Mouse (Mus musculus) embryonic facial prominence, embryonic 13.5 days (tissue): ENCODE measurements around the gene Mmadhc. TPM values are rescaled to one million over a fixed set of nuclear protein-coding genes. Genes with fewer than 3 reads are reported as not detected.
A peak's percentile ranks its signal among the peaks of the same experiment; 100 is the strongest.

Source experiments
- ATAC-seq: fragments of 200-750 bp; cut with Nextera tagmentation; 2 replicates; pipeline ENCODE4 v1.8.0; 2017; ENCODE audit warnings: low read depth; ENCODE audit not compliant: insufficient number of reproducible peaks, insufficient read depth, low FRiP score, low TSS enrichment
- H3K27ac ChIP-seq: fragments of 300-500 bp; sonication (generic); 2 replicates; pipeline ENCODE4 v1.5.1; 2015; ENCODE audit warnings: moderate library complexity, mild to moderate bottlenecking, inconsistent platforms
- H3K27me3 ChIP-seq: fragments of 300-500 bp; sonication (generic); 2 replicates; pipeline ENCODE4 v1.6.1; 2015; ENCODE audit warnings: mild to moderate bottlenecking, inconsistent platforms
- H3K36me3 ChIP-seq: fragments of 300-500 bp; sonication (generic); 2 replicates; pipeline ENCODE4 v1.6.1; 2015; ENCODE audit warnings: mild to moderate bottlenecking, inconsistent platforms
- H3K4me1 ChIP-seq: fragments of 300-500 bp; sonication (generic); 2 replicates; pipeline ENCODE4 v1.6.1; 2015; ENCODE audit warnings: inconsistent platforms
- H3K4me2 ChIP-seq: fragments of 300-500 bp; sonication (generic); 2 replicates; pipeline ENCODE4 v1.6.1; 2015; ENCODE audit warnings: moderate library complexity, mild to moderate bottlenecking, inconsistent platforms
- H3K4me3 ChIP-seq: fragments of 300-500 bp; sonication (generic); 2 replicates; pipeline ENCODE4 v1.5.1; 2015; ENCODE audit warnings: mild to moderate bottlenecking, inconsistent platforms
- H3K9ac ChIP-seq: fragments of 300-500 bp; sonication (generic); 2 replicates; pipeline ENCODE4 v1.6.1; 2015; ENCODE audit warnings: mild to moderate bottlenecking, inconsistent platforms
- H3K9me3 ChIP-seq: fragments of 300-500 bp; sonication (generic); 2 replicates; pipeline ENCODE4 v1.6.1; 2016; ENCODE audit warnings: inconsistent platforms
- WGBS: fragments of 180-500 bp; shearing (Covaris S2); methylation state at CpG from one replicate; pipeline ENCODE4 v1.1.7; 2015; ENCODE audit warnings: mixed read lengths; 5-methylcytosine and 5-hydroxymethylcytosine counted together
- polyA plus RNA-seq: library from polyadenylated mRNA; unstranded; fragments of >200 nt; fragmentation: Nextera tagmentation; extraction: Ambion mirVana; gene quantifications from 2 replicates; pipeline ENCODE4 v1.2.1, GENCODE M21; 2015

Gene Mmadhc
- polyA plus RNA-seq = 163 and 164 TPM in 2 replicates

DNA sequence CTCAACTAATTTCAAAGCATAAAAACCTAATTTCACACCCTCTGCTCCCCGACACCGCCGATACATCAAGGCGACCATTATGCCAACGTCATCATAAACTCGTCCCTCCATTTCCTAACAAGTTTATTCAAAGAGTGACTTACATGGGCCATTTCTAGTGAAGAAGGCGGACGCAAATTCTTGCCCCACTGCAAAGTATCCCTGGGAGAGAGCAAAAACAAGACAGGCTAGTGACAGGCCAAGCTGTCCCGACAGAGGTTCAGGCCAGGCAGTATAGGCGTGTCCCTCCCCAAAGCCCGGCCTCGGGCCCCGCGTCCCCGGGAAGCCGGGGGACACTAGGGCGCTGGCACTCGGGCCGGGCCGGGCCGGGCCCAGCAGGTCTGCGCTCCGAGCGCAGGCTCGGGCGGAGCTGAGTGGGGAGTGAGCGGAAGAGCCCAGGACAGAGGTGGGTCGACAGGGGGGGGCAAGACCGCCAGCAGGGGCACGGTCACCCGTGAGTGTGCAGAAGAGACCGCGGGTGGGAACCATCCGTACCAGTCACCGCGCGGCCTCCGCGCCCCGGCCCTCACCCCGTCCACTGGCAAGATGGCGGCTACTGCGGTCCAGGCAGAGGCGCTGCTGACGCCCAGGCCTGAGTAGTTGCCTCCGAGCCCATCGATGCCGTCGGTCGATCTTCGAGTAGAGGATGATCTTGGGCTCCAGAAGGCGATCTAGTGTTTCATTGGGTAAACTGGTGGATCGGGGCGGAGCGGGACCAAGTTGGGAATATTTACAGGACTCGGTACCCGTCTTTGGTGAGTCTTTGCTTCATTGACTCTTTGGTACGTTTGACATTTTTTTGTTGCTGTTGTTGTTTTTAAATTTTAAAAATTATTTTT, at the start of gene Mmadhc:
Gene Mmadhc (minus strand): TSS at position 693 of the 878 bp plus-strand sequence.
- peak within 1 kb of the TSS; percentile 95 for H3K9ac ChIP-seq
- H3K4me2 ChIP-seq = peak within 1 kb of the TSS; percentile 85
- no peaks in the 10 kb centered on the region for H3K9me3 ChIP-seq
- peaks cover 1% of the 10 kb centered on the region for H3K36me3 ChIP-seq
- no peaks in the 10 kb centered on the region for H3K27me3 ChIP-seq
- H3K27ac ChIP-seq = peak within 1 kb of the TSS; percentile 92
- peaks cover 20% of the 10 kb centered on the region for H3K4me1 ChIP-seq
- peak; percentile 94 for ATAC-seq
- peak within 1 kb of the TSS; percentile 86 for H3K4me3 ChIP-seq
- under 1% methylated on average over 58 of the region's 58 CpGs for WGBS

DNA sequence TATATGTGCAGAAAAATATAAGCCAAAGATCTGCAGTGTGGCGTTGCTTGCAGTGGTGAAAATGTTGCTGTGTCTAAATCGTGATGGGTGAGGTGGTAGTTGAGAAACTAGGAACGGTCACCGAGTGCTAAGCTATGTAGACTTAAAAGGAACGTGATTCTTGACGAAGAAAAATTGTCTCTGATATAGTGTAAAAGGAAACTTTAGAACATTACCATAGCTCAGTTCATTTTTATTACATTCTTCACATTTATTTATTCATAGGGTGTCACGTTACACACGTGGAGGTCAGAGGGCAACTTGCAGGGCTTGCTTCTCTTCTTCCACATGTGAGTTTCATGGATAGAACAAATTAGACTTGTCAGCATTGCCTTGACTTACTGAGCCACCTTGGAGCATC, 47.0 kb upstream of the Mmadhc start:
- Histone ChIP-seq H3K4me3 (no peak overlapping the region), H3K9me3 (no peaks in the 10 kb centered on the region), H3K9ac (no peak overlapping the region), H3K4me2 (no peak overlapping the region), H3K4me1 (peaks cover 7% of the 10 kb centered on the region), H3K27ac (no peak overlapping the region), H3K36me3 (no peaks in the 10 kb centered on the region), H3K27me3 (no peaks in the 10 kb centered on the region)
- 62% methylated on average over 8 of the region's 8 CpGs for WGBS
- ATAC-seq = no peak

DNA sequence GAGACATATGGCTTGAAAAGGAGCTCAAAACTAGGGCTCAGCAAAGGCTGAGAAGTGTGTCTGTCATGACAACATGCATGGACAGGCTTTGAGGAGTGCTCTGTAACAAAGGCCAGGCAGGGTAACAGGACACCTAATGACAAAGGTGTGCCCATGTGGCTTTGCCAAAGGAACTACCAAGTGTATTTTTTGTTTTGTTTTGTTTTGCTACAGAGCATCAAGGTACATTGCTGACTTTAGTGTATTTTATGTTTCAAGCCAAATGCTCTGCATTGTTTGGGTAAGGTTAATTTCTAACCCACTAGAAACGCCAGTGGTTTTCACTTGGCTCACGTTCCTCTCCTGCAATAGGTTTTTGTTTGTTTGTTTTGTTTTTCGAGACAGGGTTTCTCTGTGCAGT, 42.5 kb upstream of the Mmadhc start:
- Histone ChIP-seq H3K4me1 (no peaks in the 10 kb centered on the region), H3K9me3 (no peaks in the 10 kb centered on the region), H3K4me2 (no peak overlapping the region), H3K9ac (no peak overlapping the region), H3K36me3 (no peaks in the 10 kb centered on the region), H3K27me3 (no peaks in the 10 kb centered on the region), H3K27ac (no peak overlapping the region), H3K4me3 (no peak overlapping the region)
- ATAC-seq = no peak
- WGBS = 75% methylated on average over 3 of the region's 3 CpGs

DNA sequence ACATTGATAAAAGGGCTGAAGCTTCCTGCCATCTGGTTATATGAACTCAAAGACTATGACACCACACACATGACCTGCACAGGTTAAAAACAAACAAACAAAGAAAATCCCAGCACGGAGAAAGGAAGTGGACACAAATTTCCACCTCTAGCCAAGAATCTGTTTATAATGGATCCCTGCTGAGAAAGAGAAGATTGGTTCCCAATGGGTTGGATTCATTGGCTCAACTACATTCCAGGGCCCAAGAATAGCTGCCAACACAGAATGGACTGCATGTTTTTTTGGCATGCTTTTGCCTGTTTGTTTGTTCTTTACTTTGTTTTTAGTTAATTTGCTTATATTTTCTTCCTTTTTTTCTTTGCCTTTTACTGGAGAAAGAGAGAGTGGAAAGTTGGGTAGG, 41.0 kb upstream of the Mmadhc start:
- H3K27me3 ChIP-seq = no peaks in the 10 kb centered on the region
- no peak for ATAC-seq
- H3K27ac ChIP-seq = no peak overlapping the region
- 36% methylated on average over 1 of the region's 1 CpGs for WGBS
- no peaks in the 10 kb centered on the region for H3K4me1 ChIP-seq
- no peaks in the 10 kb centered on the region for H3K36me3 ChIP-seq
- H3K9ac ChIP-seq = no peak overlapping the region
- H3K9me3 ChIP-seq = no peaks in the 10 kb centered on the region
- no peak overlapping the region for H3K4me2 ChIP-seq
- no peak overlapping the region for H3K4me3 ChIP-seq

DNA sequence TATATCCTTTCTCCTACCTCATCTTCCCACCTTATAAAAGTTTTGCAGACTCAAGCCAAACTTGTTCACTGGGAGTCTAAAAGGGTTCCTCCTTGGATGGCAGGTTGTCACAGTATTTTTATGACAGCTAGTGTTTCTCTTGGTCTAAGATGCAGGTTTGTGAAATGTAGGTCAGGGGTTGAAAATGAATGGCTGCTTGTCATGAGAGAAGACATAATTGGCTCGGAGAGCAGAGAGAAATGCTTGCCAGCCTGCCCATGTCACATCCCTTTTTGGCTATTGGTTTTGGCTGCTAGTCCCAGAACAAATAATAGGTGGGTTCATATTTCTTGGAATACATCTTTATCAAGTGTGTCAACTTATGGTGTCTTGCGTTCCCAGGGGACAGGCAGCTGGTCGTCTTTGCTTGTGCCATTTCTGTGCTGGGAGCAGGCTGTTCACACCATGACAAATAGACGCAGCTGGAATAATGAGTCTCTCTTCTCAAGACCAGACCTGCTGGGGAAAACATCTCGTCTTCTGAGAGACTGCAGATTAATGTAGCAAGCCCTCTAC, 35.2 kb upstream of the Mmadhc start:
- 42% methylated on average over 5 of the region's 5 CpGs for WGBS
- H3K27me3 ChIP-seq = no peaks in the 10 kb centered on the region
- no peak overlapping the region for H3K4me2 ChIP-seq
- no peak overlapping the region for H3K4me3 ChIP-seq
- no peaks in the 10 kb centered on the region for H3K4me1 ChIP-seq
- H3K27ac ChIP-seq = no peak overlapping the region
- no peak overlapping the region for H3K9ac ChIP-seq
- H3K9me3 ChIP-seq = no peaks in the 10 kb centered on the region
- no peak for ATAC-seq
- H3K36me3 ChIP-seq = no peaks in the 10 kb centered on the region

GRCm38 (mm10) chr2:50328181-50328580, 31.6 kb upstream of the Mmadhc start:
- Histone ChIP-seq H3K27ac (no peak overlapping the region), H3K4me2 (no peak overlapping the region), H3K4me1 (no peaks in the 10 kb centered on the region), H3K36me3 (no peaks in the 10 kb centered on the region), H3K27me3 (no peaks in the 10 kb centered on the region), H3K9ac (no peak overlapping the region), H3K9me3 (no peaks in the 10 kb centered on the region), H3K4me3 (no peak overlapping the region)
- ATAC-seq = no peak
- WGBS = 29% methylated on average over 4 of the region's 4 CpGs

GRCm38 (mm10) chr2:50324799-50325198, 28.2 kb upstream of the Mmadhc start:
- H3K9me3 ChIP-seq = no peaks in the 10 kb centered on the region
- no peak for ATAC-seq
- H3K27ac ChIP-seq = no peak overlapping the region
- no peaks in the 10 kb centered on the region for H3K36me3 ChIP-seq
- H3K4me3 ChIP-seq = no peak overlapping the region
- H3K4me2 ChIP-seq = no peak overlapping the region
- H3K27me3 ChIP-seq = no peaks in the 10 kb centered on the region
- H3K4me1 ChIP-seq = no peaks in the 10 kb centered on the region
- no peak overlapping the region for H3K9ac ChIP-seq
- 84% methylated on average over 7 of the region's 7 CpGs for WGBS

- H3K9me3 ChIP-seq = no peaks in the 10 kb centered on the region
- peaks cover 3% of the 10 kb centered on the region for H3K4me1 ChIP-seq
- no peak overlapping the region for H3K9ac ChIP-seq
- H3K4me2 ChIP-seq = 0 out of 2 replicates have a peak overlapping the region, but pooled peaks have one; percentile 12
- ATAC-seq = no peak
- H3K27me3 ChIP-seq = no peaks in the 10 kb centered on the region
- WGBS = 35% methylated on average over 9 of the region's 9 CpGs
- no peaks in the 10 kb centered on the region for H3K36me3 ChIP-seq
- no peak overlapping the region for H3K4me3 ChIP-seq
- no peak overlapping the region for H3K27ac ChIP-seq
Measured at GRCm38 (mm10) chr2:50306663-50307320, 10.2 kb upstream of the Mmadhc start.

- no peaks in the 10 kb centered on the region for H3K9me3 ChIP-seq
- H3K27ac ChIP-seq = no peak overlapping the region
- H3K4me1 ChIP-seq = peaks cover 3% of the 10 kb centered on the region
- no peak for ATAC-seq
- no peak overlapping the region for H3K4me2 ChIP-seq
- H3K27me3 ChIP-seq = no peaks in the 10 kb centered on the region
- H3K4me3 ChIP-seq = no peak overlapping the region
- no peak overlapping the region for H3K9ac ChIP-seq
- 79% methylated on average over 1 of the region's 1 CpGs for WGBS
- H3K36me3 ChIP-seq = no peaks in the 10 kb centered on the region
Measured at GRCm38 (mm10) chr2:50304824-50305577, 8.4 kb upstream of the Mmadhc start.

GRCm38 (mm10) chr2:50296987-50297350, 368 bp upstream of the Mmadhc start:
- H3K27ac ChIP-seq = no peak overlapping the region
- no peak for ATAC-seq
- no peaks in the 10 kb centered on the region for H3K9me3 ChIP-seq
- 2% methylated on average over 9 of the region's 9 CpGs for WGBS
- no peaks in the 10 kb centered on the region for H3K36me3 ChIP-seq
- no peaks in the 10 kb centered on the region for H3K27me3 ChIP-seq
- H3K4me3 ChIP-seq = peak overlapping the region; percentile 86
- H3K9ac ChIP-seq = no peak overlapping the region; the same call in 1 of the 2 replicates
- peaks cover 20% of the 10 kb centered on the region for H3K4me1 ChIP-seq
- peak overlapping the region; percentile 85 for H3K4me2 ChIP-seq

DNA sequence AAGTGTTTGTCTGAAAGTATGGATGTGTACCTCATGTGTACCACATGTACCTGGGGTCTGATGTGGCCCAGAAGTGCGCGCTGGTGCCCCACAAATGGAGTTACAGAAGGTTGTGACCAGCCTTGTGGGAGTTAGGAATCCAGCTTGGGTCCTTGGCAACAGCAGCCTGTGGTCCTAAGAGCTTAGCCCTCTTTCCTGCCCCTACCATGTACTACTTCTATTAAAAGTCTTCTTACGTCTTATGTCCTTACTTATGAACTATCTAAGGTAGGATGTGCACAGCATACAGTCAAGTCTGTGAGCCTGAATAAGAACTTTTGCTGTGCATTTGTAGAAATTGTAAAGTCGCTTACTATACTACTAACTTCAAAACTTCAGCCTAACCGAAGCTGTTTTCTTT, 1.0 kb downstream of the Mmadhc start:
- peaks cover 20% of the 10 kb centered on the region for H3K4me1 ChIP-seq
- no peaks in the 10 kb centered on the region for H3K27me3 ChIP-seq
- WGBS = 29% methylated on average over 5 of the region's 5 CpGs
- H3K9me3 ChIP-seq = no peaks in the 10 kb centered on the region
- peaks cover 9% of the 10 kb centered on the region for H3K36me3 ChIP-seq
- H3K4me3 ChIP-seq = peak overlapping the region; percentile 86
- H3K4me2 ChIP-seq = peak overlapping the region; percentile 85
- ATAC-seq = no peak
- peak overlapping the region; percentile 95 for H3K9ac ChIP-seq
- H3K27ac ChIP-seq = no peak overlapping the region
